Mouse (Mus musculus) olfactory bulb, adult 2 months (tissue): ENCODE data around the gene Trpm5.

Experiments
- CTCF ChIP-seq: fragments of 200-500 bp; IDR thresholded peaks from 2 replicates; pipeline ENCODE4 v1.5.1; 2012; ENCODE audit warnings: low read depth, mild to moderate bottlenecking, low read length, moderate library complexity; ENCODE audit not compliant: insufficient read depth
- POLR2A ChIP-seq: fragments of 200-500 bp; IDR thresholded peaks from 2 replicates; pipeline ENCODE4 v1.6.1; 2012; ENCODE audit warnings: mild to moderate bottlenecking, low read depth, low read length, moderate library complexity; ENCODE audit not compliant: insufficient read depth

GRCm38 (mm10) chr7:143132815-143133214 lies 38.4 kb upstream of the Trpm5 start:
- TF ChIP-seq POLR2A (no peak), CTCF (no peak)
